Mouse (Mus musculus) heart, adult 2 months (tissue): ENCODE measurements around the gene Ctdnep1. TPM values are rescaled to one million over a fixed set of nuclear protein-coding genes. Genes with fewer than 3 reads are reported as not detected.
A peak's percentile ranks its signal among the peaks of the same experiment; 100 is the strongest.

Source experiments
- DNase-seq, 2 experiments: peaks; one replicate each; pipeline ENCODE4 v3.0.0; 2021
- H3K27ac ChIP-seq: fragments of 200-600 bp; 2 replicates; pipeline ENCODE4 v1.8.1; 2022
- H3K27me3 ChIP-seq: fragments of 200-500 bp; 2 replicates; pipeline ENCODE4 v1.6.1; 2012; ENCODE audit warnings: mild to moderate bottlenecking, low read length, inconsistent platforms, mixed read lengths; ENCODE audit not compliant: control insufficient read depth, insufficient read depth
- H3K36me3 ChIP-seq: fragments of 200-500 bp; 2 replicates; pipeline ENCODE4 v1.6.1; 2012; ENCODE audit warnings: low read length, inconsistent platforms; ENCODE audit not compliant: control insufficient read depth, insufficient read depth
- H3K4me1 ChIP-seq: fragments of 200-500 bp; 2 replicates; pipeline ENCODE4 v1.6.1; 2011; ENCODE audit warnings: low read length; ENCODE audit not compliant: control insufficient read depth, insufficient read depth
- H3K4me3 ChIP-seq: fragments of 200-600 bp; 2 replicates; pipeline ENCODE4 v1.8.1; 2022
- H3K79me2 ChIP-seq: fragments of 200-500 bp; replicated peaks from 2 replicates; pipeline ENCODE4 v1.6.1; 2012; ENCODE audit warnings: mild to moderate bottlenecking, inconsistent platforms, low read length, moderate library complexity, mixed read lengths; ENCODE audit not compliant: control insufficient read depth, insufficient read depth
- H3K9ac ChIP-seq: fragments of 200-500 bp; 2 replicates; pipeline ENCODE4 v1.6.1; 2012; ENCODE audit warnings: low read depth, mild to moderate bottlenecking, control low read depth, inconsistent platforms, low read length, mixed read lengths
- CTCF ChIP-seq: fragments of 200-600 bp; IDR thresholded peaks from 2 replicates; pipeline ENCODE4 v1.8.1; 2022; ENCODE audit warnings: antibody characterized with exemption, mild to moderate bottlenecking, moderate library complexity
- EP300 ChIP-seq: fragments of 200-500 bp; IDR thresholded peaks from 2 replicates; pipeline ENCODE4 v1.6.1; 2011; ENCODE audit warnings: low read depth, low read length, control low read depth; ENCODE audit not compliant: insufficient read depth
- POLR2A ChIP-seq: fragments of 200-500 bp; IDR thresholded peaks from 2 replicates; pipeline ENCODE4 v1.6.1; 2011; ENCODE audit warnings: mild to moderate bottlenecking, low read depth, low read length, control low read depth; ENCODE audit not compliant: insufficient read depth
- WGBS: fragments of 180-500 bp; shearing (Covaris S2); methylation state at CpG from one replicate; pipeline ENCODE4 v1.1.7; 2018; 5-methylcytosine and 5-hydroxymethylcytosine counted together
- intact Hi-C: fragments of 180-260 bp; cut with DNase I; formaldehyde crosslinking; loops from one replicate; pipeline ENCODE4 v1.15.1; 2025
- polyA plus RNA-seq: library from polyadenylated mRNA; depleted of rRNA; stranded (reverse); fragments of >200 nt; gene quantifications from 2 replicates; pipeline ENCODE4 v1.2.3, GENCODE M21; 2012
- total RNA-seq, 2 experiments: library from RNA; stranded (reverse); gene quantifications; 2 replicates each; pipeline ENCODE4 v1.2.3; 2021

Ctdnep1 gene
- total and polyA plus RNA-seq, 3 experiments: 138 to 144 (median 143) TPM

GRCm38 (mm10) chr11:70016669-70017068 lies 35.7 kb downstream of the Ctdnep1 start, which contains the start of gene Dlg4:
TSS of gene Dlg4 (plus strand) at chr11:70016942.
- no peak within 1 kb of the TSS for H3K4me3 ChIP-seq
- intact Hi-C loops: no loop called here
- no peak for TF ChIP-seq POLR2A
- TF ChIP-seq EP300: no peak
- peak within 1 kb of the TSS; percentile 62 for H3K27ac ChIP-seq
- peaks cover 6% of the 10 kb centered on the region for H3K4me1 ChIP-seq
- H3K27me3 ChIP-seq: no peaks in the 10 kb centered on the region
- no peak within 1 kb of the TSS for H3K9ac ChIP-seq
- DNase-seq: no peak
- no peaks in the 10 kb centered on the region for H3K36me3 ChIP-seq
- no peaks in the 10 kb centered on the region for H3K79me2 ChIP-seq
- WGBS: 68% methylated on average over 3 of the region's 3 CpGs

- Histone ChIP-seq H3K4me3 (no peak overlapping the region), H3K4me1 (peaks cover 6% of the 10 kb centered on the region), H3K9ac (no peak overlapping the region), H3K79me2 (no peaks in the 10 kb centered on the region), H3K27me3 (no peaks in the 10 kb centered on the region), H3K27ac (peak overlapping the region; percentile 62), H3K36me3 (no peaks in the 10 kb centered on the region)
- intact Hi-C loops: no loop called here
- no peak for DNase-seq
- TF ChIP-seq CTCF (no peak), EP300 (no peak), POLR2A (no peak)
- WGBS: 47% methylated on average over 7 of the region's 7 CpGs
Observed at GRCm38 (mm10) chr11:70017199-70017767, 36.3 kb downstream of the Ctdnep1 start.

GRCm38 (mm10) chr11:70018131-70018990 lies 37.4 kb downstream of the Ctdnep1 start:
- Histone ChIP-seq H3K4me3 (peak overlapping the region; percentile 34; the same call in 1 of the 2 replicates), H3K36me3 (no peaks in the 10 kb centered on the region), H3K9ac (peak overlapping the region; percentile 62), H3K79me2 (no peaks in the 10 kb centered on the region), H3K4me1 (peaks cover 6% of the 10 kb centered on the region), H3K27ac (peak overlapping the region; percentile 62), H3K27me3 (no peaks in the 10 kb centered on the region)
- TF ChIP-seq EP300: no peak
- TF ChIP-seq POLR2A: no peak
- TF ChIP-seq CTCF: no peak
- WGBS: 3% methylated on average over 25 of the region's 25 CpGs
- no peak for DNase-seq
- intact Hi-C loops: no loop called here

- H3K27ac ChIP-seq: no peak overlapping the region
- H3K4me1 ChIP-seq: peaks cover 3% of the 10 kb centered on the region; the same call in 1 of the 2 replicates
- no peaks in the 10 kb centered on the region for H3K79me2 ChIP-seq
- H3K27me3 ChIP-seq: no peaks in the 10 kb centered on the region
- H3K9ac ChIP-seq: no peak overlapping the region
- no peak for DNase-seq
- intact Hi-C loops: no loop called here
- TF ChIP-seq POLR2A (no peak), CTCF (no peak), EP300 (no peak)
- H3K36me3 ChIP-seq: no peaks in the 10 kb centered on the region
- H3K4me3 ChIP-seq: no peak overlapping the region
- WGBS: 29% methylated on average over 2 of the region's 2 CpGs
Observed at GRCm38 (mm10) chr11:70019495-70020021, 38.6 kb downstream of the Ctdnep1 start.

GRCm38 (mm10) chr11:70020022-70020631 lies 39.2 kb downstream of the Ctdnep1 start:
- TF ChIP-seq POLR2A (no peak), EP300 (no peak)
- Histone ChIP-seq H3K27ac (no peak overlapping the region), H3K36me3 (no peaks in the 10 kb centered on the region), H3K4me3 (no peak overlapping the region), H3K4me1 (peaks cover 1% of the 10 kb centered on the region; the same call in 1 of the 2 replicates), H3K79me2 (no peaks in the 10 kb centered on the region), H3K9ac (no peak overlapping the region), H3K27me3 (no peaks in the 10 kb centered on the region)
- intact Hi-C loops: no loop called here
- no peak for DNase-seq
- WGBS: 27% methylated on average over 8 of the region's 8 CpGs
